In the genomic region with DNA sequence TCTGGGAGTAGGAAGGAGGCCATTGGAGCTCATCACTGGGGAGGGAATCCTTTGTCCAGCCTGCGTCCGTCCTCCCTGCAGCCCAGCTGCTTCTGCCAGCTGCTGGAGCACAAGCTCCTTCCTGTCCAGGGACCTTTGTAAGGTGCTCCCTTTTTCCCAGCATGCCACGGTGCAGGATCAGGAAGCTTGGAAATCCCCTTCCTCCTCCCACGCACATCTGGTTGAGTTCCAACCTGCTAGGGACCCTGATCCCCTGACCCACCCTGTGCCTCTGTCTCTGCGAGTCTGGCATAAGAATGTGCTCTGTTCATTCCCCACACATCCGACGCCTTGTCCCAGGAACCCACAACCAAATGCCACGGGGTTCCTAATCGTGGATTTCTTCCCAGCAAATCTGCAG, we compare ENCODE assay signal across 8 mouse cellular contexts. TPM values are rescaled to one million over a fixed set of nuclear protein-coding genes. Genes with fewer than 3 reads are reported as not detected.
DNase-seq lines count a peak whose midpoint lies in the region; ATAC-seq lines count a peak whose summit lies in the region.

No protein-coding gene starts in this region.

- no peaks in the 10 kb centered on the region; the same call in 1 of the 2 replicates for H3K36me3 ChIP-seq in embryonic facial prominence, embryonic 11.5 days (replicated peaks; ENCODE audit: control insufficient read depth, insufficient read depth, low read depth, low read length)
- H3K36me3 ChIP-seq in hindbrain, embryonic 12.5 days, result 0 out of 2 replicates have a peak, but pooled peaks cover under 1% of the 10 kb centered on the region
- H3K36me3 ChIP-seq in liver, embryonic 15.5 days (replicated peaks), result no peaks in the 10 kb centered on the region

- H3K4me1 ChIP-seq in embryonic facial prominence, embryonic 11.5 days (ENCODE audit: control insufficient read depth, insufficient read depth, low read length), result peaks cover 17% of the 10 kb centered on the region
- H3K4me1 ChIP-seq in hindbrain, embryonic 12.5 days, result peaks cover 90% of the 10 kb centered on the region
- H3K4me1 ChIP-seq in liver, embryonic 15.5 days (replicated peaks), result peaks cover 91% of the 10 kb centered on the region

- no peak for ATAC-seq in embryonic facial prominence, embryonic 11.5 days (replicated peaks; ENCODE audit: insufficient number of reproducible peaks, low FRiP score, low TSS enrichment, low read depth)
- ATAC-seq in hindbrain, embryonic 12.5 days (ENCODE audit: low FRiP score), result no peak
- ATAC-seq in liver, embryonic 15.5 days (ENCODE audit: insufficient read depth), result no peak
- no peak for ATAC-seq in monocyte, adult 5-6 weeks (replicated peaks; ENCODE audit: insufficient number of reproducible peaks, low FRiP score, low TSS enrichment, poor library complexity, severe bottlenecking)

- 79% methylated on average over 9 of the region's 9 CpGs for WGBS in embryonic facial prominence, embryonic 11.5 days
- 74% methylated on average over 9 of the region's 9 CpGs for WGBS in hindbrain, embryonic 12.5 days
- 65% methylated on average over 9 of the region's 9 CpGs for WGBS in liver, embryonic 15.5 days (ENCODE audit: insufficient replicate concordance)

- DNase-seq in heart, adult 11 months, result peak; percentile 98
- no peak for DNase-seq in heart, postnatal 25 days (ENCODE audit: low spot score)
- no peak for DNase-seq in embryonic facial prominence, embryonic 11.5 days (ENCODE audit: low spot score)
- DNase-seq in spleen, postnatal 10 days (ENCODE audit: low spot score in 2 of 2), result no peak
- no peak for DNase-seq in layer of hippocampus, postnatal 36 days

- H3K27me3 ChIP-seq in embryonic facial prominence, embryonic 11.5 days (ENCODE audit: control insufficient read depth, insufficient read depth, low read length), result no peaks in the 10 kb centered on the region; the same call in 1 of the 2 replicates
- H3K27me3 ChIP-seq in hindbrain, embryonic 12.5 days, result peaks cover 30% of the 10 kb centered on the region
- H3K27me3 ChIP-seq in liver, embryonic 15.5 days, result peaks cover 35% of the 10 kb centered on the region

- H3K27ac ChIP-seq in embryonic facial prominence, embryonic 11.5 days (replicated peaks; ENCODE audit: low read depth, low read length), result peak overlapping the region; percentile 32; the same call in 1 of the 2 replicates
- peak overlapping the region; percentile 75 for H3K27ac ChIP-seq in hindbrain, embryonic 12.5 days
- H3K27ac ChIP-seq in liver, embryonic 15.5 days (replicated peaks), result peak overlapping the region; percentile 69

- no peaks in the 10 kb centered on the region for H3K9me3 ChIP-seq in embryonic facial prominence, embryonic 11.5 days (replicated peaks; ENCODE audit: control insufficient read depth, low read length)
- H3K9me3 ChIP-seq in hindbrain, embryonic 12.5 days (replicated peaks), result no peaks in the 10 kb centered on the region
- no peaks in the 10 kb centered on the region for H3K9me3 ChIP-seq in liver, embryonic 15.5 days (replicated peaks)

- intact Hi-C loops in heart, postnatal 25 days (cut with DNase I), result no loop called here

- no peak overlapping the region for H3K4me2 ChIP-seq in embryonic facial prominence, embryonic 11.5 days (ENCODE audit: low read depth, low read length)
- H3K4me2 ChIP-seq in hindbrain, embryonic 12.5 days (replicated peaks), result no peak overlapping the region
- no peak overlapping the region; the same call in 1 of the 2 replicates for H3K4me2 ChIP-seq in liver, embryonic 15.5 days

- no peak overlapping the region for H3K4me3 ChIP-seq in embryonic facial prominence, embryonic 11.5 days (ENCODE audit: low read depth, low read length)
- no peak overlapping the region for H3K4me3 ChIP-seq in hindbrain, embryonic 12.5 days
- H3K4me3 ChIP-seq in liver, embryonic 15.5 days (replicated peaks), result no peak overlapping the region

- H3K9ac ChIP-seq in embryonic facial prominence, embryonic 11.5 days (replicated peaks; ENCODE audit: low read length), result no peak overlapping the region
- H3K9ac ChIP-seq in hindbrain, embryonic 12.5 days, result no peak overlapping the region
- no peak overlapping the region for H3K9ac ChIP-seq in liver, embryonic 15.5 days

RNA-seq across cellular contexts. Expression of a gene that starts 18.1 kb away (rescaled TPM):
- total RNA-seq in heart, postnatal 25 days (2021), result 1 to 10 TPM; 2.0 TPM
- 3.4 and 4.1 TPM in 2 replicates for polyA plus RNA-seq in embryonic facial prominence, embryonic 11.5 days (2014; fragmentation: Nextera tagmentation; extraction: Ambion mirVana)
- 1.9 and 2.7 TPM in 2 replicates for polyA plus RNA-seq in hindbrain, embryonic 12.5 days (2016; fragmentation: Nextera tagmentation; extraction: Ambion mirVana)
- polyA plus RNA-seq in liver, embryonic 15.5 days (2015; fragmentation: Nextera tagmentation; extraction: Ambion mirVana), result 1.9 and 2.3 TPM in 2 replicates
- 1 to 10 TPM; 1.6 to 1.7 TPM for total RNA-seq in layer of hippocampus, postnatal 36 days (2021)
- 3.9 to 7.9 TPM (median 6.3 TPM) in 3 replicates for total RNA-seq in monocyte, adult 5-6 weeks (2017)

RNA-seq across cellular contexts. Expression of a gene that starts 22.2 kb away (rescaled TPM):
- under 1 TPM in 1 of 2 experiments, not detected in 1; 0.70 TPM for total RNA-seq in heart, postnatal 25 days (2021)
- polyA plus RNA-seq in embryonic facial prominence, embryonic 11.5 days (2014; fragmentation: Nextera tagmentation; extraction: Ambion mirVana), result 0.63 TPM in 1 of 2 replicates, not detected in the other
- polyA plus RNA-seq in hindbrain, embryonic 12.5 days (2016; fragmentation: Nextera tagmentation; extraction: Ambion mirVana), result 1.1 and 2.4 TPM in 2 replicates
- 0.56 TPM in 1 of 2 replicates, not detected in the other for polyA plus RNA-seq in liver, embryonic 15.5 days (2015; fragmentation: Nextera tagmentation; extraction: Ambion mirVana)
- 1 to 10 TPM; 4.5 to 7.1 TPM for total RNA-seq in layer of hippocampus, postnatal 36 days (2021)
- not detected in 3 replicates for total RNA-seq in monocyte, adult 5-6 weeks (2017)

RNA-seq across cellular contexts. Expression of a gene that starts 26.7 kb away (rescaled TPM):
- total RNA-seq in heart, postnatal 25 days (2021), result under 1 TPM; 0.61 to 0.78 TPM
- 2.5 and 4.1 TPM in 2 replicates for polyA plus RNA-seq in embryonic facial prominence, embryonic 11.5 days (2014; fragmentation: Nextera tagmentation; extraction: Ambion mirVana)
- 5.7 and 5.9 TPM in 2 replicates for polyA plus RNA-seq in hindbrain, embryonic 12.5 days (2016; fragmentation: Nextera tagmentation; extraction: Ambion mirVana)
- polyA plus RNA-seq in liver, embryonic 15.5 days (2015; fragmentation: Nextera tagmentation; extraction: Ambion mirVana), result 0.75 and 0.88 TPM in 2 replicates
- total RNA-seq in layer of hippocampus, postnatal 36 days (2021), result 1 to 10 TPM; 4.0 to 6.6 TPM
- 2.3 to 3.7 TPM in 2 of 3 replicates, not detected in the other for total RNA-seq in monocyte, adult 5-6 weeks (2017)

RNA-seq across cellular contexts. Expression of a gene that starts 26.8 kb away (rescaled TPM):
- 10 to 100 TPM; 52.0 to 56.2 TPM for total RNA-seq in heart, postnatal 25 days (2021)
- polyA plus RNA-seq in embryonic facial prominence, embryonic 11.5 days (2014; fragmentation: Nextera tagmentation; extraction: Ambion mirVana), result 45.0 and 52.5 TPM in 2 replicates
- polyA plus RNA-seq in hindbrain, embryonic 12.5 days (2016; fragmentation: Nextera tagmentation; extraction: Ambion mirVana), result 62.7 and 67.5 TPM in 2 replicates
- polyA plus RNA-seq in liver, embryonic 15.5 days (2015; fragmentation: Nextera tagmentation; extraction: Ambion mirVana), result 50.9 and 56.2 TPM in 2 replicates
- 10 to 100 TPM; 72.5 to 76.9 TPM for total RNA-seq in layer of hippocampus, postnatal 36 days (2021)
- total RNA-seq in monocyte, adult 5-6 weeks (2017), result 18.6 to 22.3 TPM (median 20.9 TPM) in 3 replicates

RNA-seq across cellular contexts. Expression of a gene that starts 32.7 kb away (rescaled TPM):
- 10 to 100 TPM; 27.7 to 32.3 TPM for total RNA-seq in heart, postnatal 25 days (2021)
- 92.1 and 95.0 TPM in 2 replicates for polyA plus RNA-seq in embryonic facial prominence, embryonic 11.5 days (2014; fragmentation: Nextera tagmentation; extraction: Ambion mirVana)
- 132 and 134 TPM in 2 replicates for polyA plus RNA-seq in hindbrain, embryonic 12.5 days (2016; fragmentation: Nextera tagmentation; extraction: Ambion mirVana)
- 127 and 147 TPM in 2 replicates for polyA plus RNA-seq in liver, embryonic 15.5 days (2015; fragmentation: Nextera tagmentation; extraction: Ambion mirVana)
- total RNA-seq in layer of hippocampus, postnatal 36 days (2021), result 10 to 100 TPM; 61.5 to 68.9 TPM
- total RNA-seq in monocyte, adult 5-6 weeks (2017), result 8.2 to 12.9 TPM (median 11.7 TPM) in 3 replicates
